Mouse (Mus musculus) kidney, embryonic 16.5 days (tissue): ENCODE results near the gene Wfdc2. TPM values are rescaled to one million over a fixed set of nuclear protein-coding genes. Genes with fewer than 3 reads are reported as not detected.

Source experiments
- ATAC-seq: fragments of 200-750 bp; cut with Nextera tagmentation; 2 replicates; pipeline ENCODE4 v1.8.0; 2017; ENCODE audit warnings: moderate TSS enrichment; ENCODE audit not compliant: low FRiP score, low TSS enrichment
- H3K27ac ChIP-seq: fragments of 300-500 bp; sonication (generic); 2 replicates; pipeline ENCODE4 v1.5.1; 2014; ENCODE audit warnings: low read length
- H3K27me3 ChIP-seq: fragments of 300-500 bp; sonication (generic); 2 replicates; pipeline ENCODE4 v1.6.1; 2014; ENCODE audit warnings: low read length, control low read depth, mixed read lengths; ENCODE audit not compliant: insufficient read depth
- H3K36me3 ChIP-seq: fragments of 300-500 bp; sonication (generic); 2 replicates; pipeline ENCODE4 v1.6.1; 2014; ENCODE audit warnings: low read length, control low read depth, mixed read lengths; ENCODE audit not compliant: insufficient read depth
- H3K4me1 ChIP-seq: fragments of 300-500 bp; sonication (generic); 2 replicates; pipeline ENCODE4 v1.6.1; 2014; ENCODE audit warnings: low read length, control low read depth, mixed read lengths; ENCODE audit not compliant: insufficient read depth
- H3K4me2 ChIP-seq: fragments of 300-500 bp; sonication (generic); replicated peaks from 2 replicates; pipeline ENCODE4 v1.6.1; 2014; ENCODE audit warnings: low read depth, low read length
- H3K4me3 ChIP-seq: fragments of 300-500 bp; sonication (generic); 2 replicates; pipeline ENCODE4 v1.5.1; 2014; ENCODE audit warnings: mild to moderate bottlenecking, low read length
- H3K9ac ChIP-seq: fragments of 300-500 bp; sonication (generic); replicated peaks from 2 replicates; pipeline ENCODE4 v1.6.1; 2014; ENCODE audit warnings: low read length
- H3K9me3 ChIP-seq: fragments of 300-500 bp; sonication (generic); 2 replicates; pipeline ENCODE4 v1.6.1; 2016; ENCODE audit warnings: low read length, control low read depth
- WGBS: fragments of 180-500 bp; shearing (Covaris S2); extraction: QIAGEN DNeasy Blood & Tissue Kit; methylation state at CpG from one replicate; pipeline ENCODE4 v1.1.7; 2014; 5-methylcytosine and 5-hydroxymethylcytosine counted together
- polyA plus RNA-seq: library from polyadenylated mRNA; unstranded; fragments of >200 nt; fragmentation: Nextera tagmentation; extraction: Ambion mirVana; gene quantifications from 2 replicates; pipeline ENCODE4 v1.2.1, GENCODE M21; 2015

Wfdc2 gene
- polyA plus RNA-seq, 1 experiment from 2014 or later: 441 TPM

- Histone ChIP-seq H3K27me3 (no peaks in the 10 kb centered on the region), H3K36me3 (no peaks in the 10 kb centered on the region), H3K4me2 (no peak overlapping the region), H3K4me3 (no peak overlapping the region), H3K9me3 (no peaks in the 10 kb centered on the region), H3K9ac (no peak overlapping the region), H3K27ac (peak overlapping the region; percentile 80), H3K4me1 (peaks cover 8% of the 10 kb centered on the region; the same call in 1 of the 2 replicates)
- peak; percentile 76 for ATAC-seq
- WGBS: 62% methylated on average over 2 of the region's 2 CpGs
These were observed 18.5 kb upstream of the Wfdc2 start for GRCm38 (mm10) chr2:164543745-164544144.

GRCm38 (mm10) chr2:164544454-164545097, 17.6 kb upstream of the Wfdc2 start:
- 31% methylated on average over 5 of the region's 5 CpGs for WGBS
- H3K36me3 ChIP-seq: no peaks in the 10 kb centered on the region
- ATAC-seq: no peak
- H3K4me3 ChIP-seq: no peak overlapping the region
- H3K27me3 ChIP-seq: no peaks in the 10 kb centered on the region
- H3K9me3 ChIP-seq: no peaks in the 10 kb centered on the region
- peaks cover 8% of the 10 kb centered on the region; the same call in 1 of the 2 replicates for H3K4me1 ChIP-seq
- no peak overlapping the region for H3K4me2 ChIP-seq
- peak overlapping the region; percentile 76 for H3K27ac ChIP-seq
- no peak overlapping the region for H3K9ac ChIP-seq

GRCm38 (mm10) chr2:164549338-164549737, 12.9 kb upstream of the Wfdc2 start:
- H3K4me3 ChIP-seq: no peak overlapping the region
- no peaks in the 10 kb centered on the region for H3K36me3 ChIP-seq
- no peak overlapping the region for H3K27ac ChIP-seq
- H3K9ac ChIP-seq: no peak overlapping the region
- 46% methylated on average over 4 of the region's 4 CpGs for WGBS
- ATAC-seq: peak; percentile 15; the same call in 1 of the 2 replicates
- no peaks in the 10 kb centered on the region for H3K9me3 ChIP-seq
- H3K4me1 ChIP-seq: peaks cover 13% of the 10 kb centered on the region
- no peak overlapping the region for H3K4me2 ChIP-seq
- H3K27me3 ChIP-seq: no peaks in the 10 kb centered on the region

GRCm38 (mm10) chr2:164549963-164550894, 12.0 kb upstream of the Wfdc2 start:
- Histone ChIP-seq H3K4me2 (no peak overlapping the region), H3K4me3 (no peak overlapping the region), H3K36me3 (no peaks in the 10 kb centered on the region), H3K9ac (peak overlapping the region; percentile 26; the same call in 1 of the 2 replicates), H3K4me1 (peaks cover 8% of the 10 kb centered on the region), H3K27me3 (no peaks in the 10 kb centered on the region), H3K9me3 (no peaks in the 10 kb centered on the region), H3K27ac (no peak overlapping the region)
- ATAC-seq: peak; percentile 63; the same call in 1 of the 2 replicates
- WGBS: 28% methylated on average over 10 of the region's 10 CpGs

GRCm38 (mm10) chr2:164550895-164551269, 11.3 kb upstream of the Wfdc2 start:
- Histone ChIP-seq H3K27ac (no peak overlapping the region), H3K36me3 (no peaks in the 10 kb centered on the region), H3K9me3 (no peaks in the 10 kb centered on the region), H3K4me2 (no peak overlapping the region), H3K4me1 (peaks cover 8% of the 10 kb centered on the region), H3K27me3 (no peaks in the 10 kb centered on the region), H3K4me3 (no peak overlapping the region), H3K9ac (peak overlapping the region; percentile 26; the same call in 1 of the 2 replicates)
- ATAC-seq: no peak
- 74% methylated on average over 2 of the region's 2 CpGs for WGBS

GRCm38 (mm10) chr2:164551502-164551901, 10.7 kb upstream of the Wfdc2 start:
- no peaks in the 10 kb centered on the region for H3K9me3 ChIP-seq
- no peak overlapping the region for H3K4me2 ChIP-seq
- no peaks in the 10 kb centered on the region for H3K36me3 ChIP-seq
- no peak overlapping the region for H3K4me3 ChIP-seq
- H3K27me3 ChIP-seq: no peaks in the 10 kb centered on the region
- no peak overlapping the region for H3K9ac ChIP-seq
- H3K27ac ChIP-seq: no peak overlapping the region
- 90% methylated on average over 9 of the region's 9 CpGs for WGBS
- no peak for ATAC-seq
- H3K4me1 ChIP-seq: peaks cover 8% of the 10 kb centered on the region

- Histone ChIP-seq H3K27ac (no peak overlapping the region), H3K9me3 (no peaks in the 10 kb centered on the region), H3K9ac (no peak overlapping the region), H3K36me3 (no peaks in the 10 kb centered on the region), H3K4me3 (no peak overlapping the region), H3K4me2 (no peak overlapping the region), H3K4me1 (peaks cover 8% of the 10 kb centered on the region), H3K27me3 (0 out of 2 replicates have a peak, but pooled peaks cover 6% of the 10 kb centered on the region)
- WGBS: 87% methylated on average over 8 of the region's 8 CpGs
- no peak for ATAC-seq
These were observed 3.8 kb upstream of the Wfdc2 start for GRCm38 (mm10) chr2:164558426-164558825.

GRCm38 (mm10) chr2:164558991-164559645, 3.1 kb upstream of the Wfdc2 start:
- no peak overlapping the region; the same call in 1 of the 2 replicates for H3K4me2 ChIP-seq
- no peak for ATAC-seq
- H3K27me3 ChIP-seq: 0 out of 2 replicates have a peak, but pooled peaks cover 6% of the 10 kb centered on the region
- WGBS: 37% methylated on average over 16 of the region's 16 CpGs
- H3K4me3 ChIP-seq: no peak overlapping the region
- peaks cover 11% of the 10 kb centered on the region for H3K4me1 ChIP-seq
- H3K9me3 ChIP-seq: no peaks in the 10 kb centered on the region
- no peaks in the 10 kb centered on the region for H3K36me3 ChIP-seq
- H3K27ac ChIP-seq: no peak overlapping the region
- H3K9ac ChIP-seq: no peak overlapping the region

GRCm38 (mm10) chr2:164560106-164560505, 2.1 kb upstream of the Wfdc2 start:
- no peak overlapping the region for H3K27ac ChIP-seq
- no peak overlapping the region for H3K9ac ChIP-seq
- 0 out of 2 replicates have a peak, but pooled peaks cover 6% of the 10 kb centered on the region for H3K27me3 ChIP-seq
- no peak for ATAC-seq
- no peak overlapping the region for H3K4me2 ChIP-seq
- H3K4me1 ChIP-seq: peaks cover 19% of the 10 kb centered on the region
- no peaks in the 10 kb centered on the region for H3K36me3 ChIP-seq
- 84% methylated on average over 8 of the region's 8 CpGs for WGBS
- H3K4me3 ChIP-seq: no peak overlapping the region
- H3K9me3 ChIP-seq: no peaks in the 10 kb centered on the region
